Mouse (Mus musculus) kidney, embryonic 14.5 days (tissue): ENCODE measurements around the gene Amn1. TPM values are rescaled to one million over a fixed set of nuclear protein-coding genes. Genes with fewer than 3 reads are reported as not detected.

Experiments
- ATAC-seq: fragments of 200-750 bp; cut with Nextera tagmentation; 2 replicates; pipeline ENCODE4 v1.8.0; 2017; ENCODE audit warnings: moderate number of reproducible peaks, mild to moderate bottlenecking, moderate TSS enrichment, moderate library complexity; ENCODE audit not compliant: low FRiP score, low TSS enrichment
- H3K27ac ChIP-seq: fragments of 300-500 bp; sonication (generic); 2 replicates; pipeline ENCODE4 v1.5.1; 2014; ENCODE audit warnings: low read depth, mild to moderate bottlenecking, low read length, moderate library complexity, mixed read lengths
- H3K27me3 ChIP-seq: fragments of 300-500 bp; sonication (generic); 2 replicates; pipeline ENCODE4 v1.6.1; 2014; ENCODE audit warnings: mild to moderate bottlenecking, low read length; ENCODE audit not compliant: control insufficient read depth, insufficient read depth
- H3K36me3 ChIP-seq: fragments of 300-500 bp; sonication (generic); 2 replicates; pipeline ENCODE4 v1.6.1; 2014; ENCODE audit warnings: low read length, mixed read lengths; ENCODE audit not compliant: control insufficient read depth, insufficient read depth
- H3K4me1 ChIP-seq: fragments of 300-500 bp; sonication (generic); 2 replicates; pipeline ENCODE4 v1.6.1; 2014; ENCODE audit warnings: low read length, mixed read lengths; ENCODE audit not compliant: control insufficient read depth, insufficient read depth
- H3K4me2 ChIP-seq: fragments of 300-500 bp; sonication (generic); replicated peaks from 2 replicates; pipeline ENCODE4 v1.6.1; 2014; ENCODE audit warnings: low read depth, mild to moderate bottlenecking, low read length
- H3K4me3 ChIP-seq: fragments of 300-500 bp; sonication (generic); 2 replicates; pipeline ENCODE4 v1.5.1; 2014; ENCODE audit warnings: mild to moderate bottlenecking, low read length
- H3K9ac ChIP-seq: fragments of 300-500 bp; sonication (generic); 2 replicates; pipeline ENCODE4 v1.6.1; 2014; ENCODE audit warnings: low read depth, mild to moderate bottlenecking, low read length, moderate library complexity
- H3K9me3 ChIP-seq: fragments of 300-500 bp; sonication (generic); 2 replicates; pipeline ENCODE4 v1.6.1; 2016; ENCODE audit warnings: low read length; ENCODE audit not compliant: control insufficient read depth
- WGBS: fragments of 180-500 bp; shearing (Covaris S2); extraction: QIAGEN DNeasy Blood & Tissue Kit; methylation state at CpG from one replicate; pipeline ENCODE4 v1.1.7; 2014; 5-methylcytosine and 5-hydroxymethylcytosine counted together
- polyA plus RNA-seq: library from polyadenylated mRNA; unstranded; fragments of >200 nt; fragmentation: Nextera tagmentation; extraction: Ambion mirVana; gene quantifications from 2 replicates; pipeline ENCODE4 v1.2.1, GENCODE M21; 2014

Amn1 gene
- polyA plus RNA-seq, 1 experiment from 2014 or later, result 32.5 TPM

- peak; percentile 95 for ATAC-seq
- Histone ChIP-seq H3K9me3 (0 out of 2 replicates have a peak, but pooled peaks cover 2% of the 10 kb centered on the region), H3K36me3 (peaks cover 11% of the 10 kb centered on the region; the same call in 1 of the 2 replicates), H3K27me3 (no peaks in the 10 kb centered on the region), H3K9ac (peak overlapping the region; percentile 49), H3K4me1 (peaks cover 3% of the 10 kb centered on the region; the same call in 1 of the 2 replicates), H3K4me3 (peak overlapping the region; percentile 54), H3K4me2 (peak overlapping the region; percentile 55), H3K27ac (peak overlapping the region; percentile 15; the same call in 1 of the 2 replicates)
- WGBS, result 5% methylated on average over 36 of the region's 36 CpGs
These were observed 46.9 kb downstream of the Amn1 start for GRCm38 (mm10) chr6:149141393-149142173.

DNA sequence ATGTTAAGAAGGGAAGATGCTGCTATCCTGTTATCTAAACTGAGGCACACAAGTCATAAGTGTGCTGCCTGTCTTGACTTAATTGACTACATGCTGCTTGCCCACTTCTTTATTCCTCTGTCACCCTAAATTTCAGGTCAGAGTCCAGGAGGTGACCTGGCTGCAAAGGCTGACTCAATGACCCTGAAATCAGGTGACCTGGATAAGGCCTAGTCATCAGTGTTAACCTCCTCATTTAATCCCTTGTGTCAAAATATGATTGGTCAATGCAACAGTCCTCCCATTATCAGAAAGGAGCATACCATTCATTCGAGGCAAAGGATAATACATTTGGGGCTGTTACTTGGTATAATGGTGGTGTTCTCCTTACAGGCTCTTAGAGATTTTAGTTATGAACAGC lies 49.0 kb downstream of the Amn1 start, which contains the start of gene Etfbkmt:
TSS of gene Etfbkmt (plus strand) at position 379 of the 400 bp plus-strand sequence.
- 90% methylated on average over 1 of the region's 1 CpGs for WGBS
- Histone ChIP-seq H3K9me3 (no peaks in the 10 kb centered on the region), H3K27me3 (no peaks in the 10 kb centered on the region), H3K27ac (no peak within 1 kb of the TSS), H3K4me1 (peaks cover 4% of the 10 kb centered on the region; the same call in 1 of the 2 replicates), H3K4me2 (no peak within 1 kb of the TSS), H3K9ac (no peak within 1 kb of the TSS), H3K4me3 (no peak within 1 kb of the TSS), H3K36me3 (peaks cover 4% of the 10 kb centered on the region; the same call in 1 of the 2 replicates)
- no peak for ATAC-seq

DNA sequence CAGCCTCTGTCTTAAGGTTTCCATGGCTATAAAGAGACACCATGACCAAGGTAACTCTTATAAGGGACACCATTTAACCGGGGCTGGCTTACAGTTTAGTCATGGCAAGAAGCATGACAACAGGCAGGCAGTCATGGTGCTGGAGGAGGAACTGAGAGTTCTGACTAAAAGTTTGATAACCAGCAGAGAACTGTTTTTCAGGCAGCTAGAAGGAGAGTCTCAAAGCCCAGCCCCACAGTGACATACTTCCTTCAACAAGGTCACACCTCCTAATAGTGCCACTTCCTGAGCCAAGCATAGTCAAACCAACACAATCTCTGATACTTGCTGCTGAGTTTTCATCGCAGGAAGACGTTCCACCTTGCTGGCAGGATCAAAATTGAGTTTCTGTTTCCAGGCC lies 49.5 kb downstream of the Amn1 start:
- H3K27me3 ChIP-seq, result no peaks in the 10 kb centered on the region
- peaks cover 8% of the 10 kb centered on the region; the same call in 1 of the 2 replicates for H3K4me1 ChIP-seq
- no peak overlapping the region for H3K4me3 ChIP-seq
- no peak for ATAC-seq
- no peak overlapping the region for H3K9ac ChIP-seq
- WGBS, result 87% methylated on average over 3 of the region's 3 CpGs
- no peaks in the 10 kb centered on the region for H3K36me3 ChIP-seq
- no peaks in the 10 kb centered on the region for H3K9me3 ChIP-seq
- no peak overlapping the region for H3K4me2 ChIP-seq
- H3K27ac ChIP-seq, result no peak overlapping the region

GRCm38 (mm10) chr6:149137936-149138335 lies 50.6 kb downstream of the Amn1 start:
- Histone ChIP-seq H3K27me3 (no peaks in the 10 kb centered on the region), H3K9me3 (no peaks in the 10 kb centered on the region), H3K4me3 (no peak overlapping the region), H3K4me2 (no peak overlapping the region), H3K36me3 (no peaks in the 10 kb centered on the region), H3K4me1 (peaks cover 13% of the 10 kb centered on the region; the same call in 1 of the 2 replicates), H3K9ac (no peak overlapping the region), H3K27ac (no peak overlapping the region)
- WGBS, result 38% methylated on average over 2 of the region's 2 CpGs
- no peak for ATAC-seq

- H3K36me3 ChIP-seq, result no peaks in the 10 kb centered on the region
- H3K4me3 ChIP-seq, result no peak overlapping the region
- H3K4me1 ChIP-seq, result peaks cover 10% of the 10 kb centered on the region; the same call in 1 of the 2 replicates
- H3K9me3 ChIP-seq, result no peaks in the 10 kb centered on the region
- no peak for ATAC-seq
- H3K27me3 ChIP-seq, result no peaks in the 10 kb centered on the region
- H3K9ac ChIP-seq, result no peak overlapping the region
- H3K27ac ChIP-seq, result no peak overlapping the region
- WGBS, result 80% methylated on average over 6 of the region's 6 CpGs
- H3K4me2 ChIP-seq, result no peak overlapping the region
These were observed 52.9 kb downstream of the Amn1 start for GRCm38 (mm10) chr6:149135631-149136030.

DNA sequence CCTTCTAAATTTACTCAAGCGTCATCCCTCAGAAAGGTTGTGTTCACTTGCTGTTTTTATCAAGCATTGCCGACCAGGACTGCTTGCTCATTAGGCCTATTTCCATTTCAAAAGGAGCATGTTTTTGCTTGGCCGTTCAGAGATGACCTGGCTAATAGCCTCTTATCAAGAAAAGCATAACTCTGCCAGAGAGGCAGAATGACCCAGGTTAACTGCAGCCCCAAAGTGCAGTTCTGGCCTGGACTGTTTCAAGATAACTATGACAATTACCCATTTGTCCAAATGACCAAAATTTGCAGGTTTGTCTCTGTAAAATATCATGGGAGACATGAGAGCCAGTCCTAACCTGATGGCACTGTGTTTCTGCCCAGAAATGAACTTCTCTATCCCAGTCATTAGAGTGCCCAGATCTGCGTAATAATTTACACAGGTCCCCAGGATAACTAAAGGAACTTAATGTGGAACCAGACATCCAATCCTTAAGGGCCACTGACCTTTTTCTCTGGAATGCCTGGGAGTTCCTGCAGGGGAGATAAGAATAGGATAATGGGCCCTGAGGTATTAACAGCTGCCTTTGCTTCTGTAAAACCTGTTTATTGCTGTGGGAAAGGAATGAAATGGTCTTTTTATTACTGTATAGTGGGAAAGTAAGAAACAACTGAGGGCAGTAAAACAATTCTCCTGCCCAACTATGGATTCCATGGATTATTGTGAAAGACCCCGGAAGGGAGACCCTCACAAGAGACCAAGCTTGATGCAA lies 53.9 kb downstream of the Amn1 start:
- H3K27ac ChIP-seq, result peak overlapping the region; percentile 32; the same call in 1 of the 2 replicates
- H3K4me3 ChIP-seq, result no peak overlapping the region
- no peaks in the 10 kb centered on the region for H3K27me3 ChIP-seq
- H3K4me2 ChIP-seq, result no peak overlapping the region
- H3K9me3 ChIP-seq, result no peaks in the 10 kb centered on the region
- H3K36me3 ChIP-seq, result no peaks in the 10 kb centered on the region
- ATAC-seq, result 0 out of 2 replicates have a peak, but pooled peaks have one; percentile 28
- H3K9ac ChIP-seq, result no peak overlapping the region
- 10% methylated on average over 5 of the region's 5 CpGs for WGBS
- peaks cover 10% of the 10 kb centered on the region; the same call in 1 of the 2 replicates for H3K4me1 ChIP-seq

GRCm38 (mm10) chr6:149132311-149133077 lies 56.0 kb downstream of the Amn1 start:
- H3K27me3 ChIP-seq, result no peaks in the 10 kb centered on the region
- H3K9me3 ChIP-seq, result no peaks in the 10 kb centered on the region
- H3K27ac ChIP-seq, result no peak overlapping the region
- H3K4me1 ChIP-seq, result peaks cover 10% of the 10 kb centered on the region; the same call in 1 of the 2 replicates
- H3K9ac ChIP-seq, result no peak overlapping the region
- no peaks in the 10 kb centered on the region for H3K36me3 ChIP-seq
- ATAC-seq, result peak; percentile 82
- no peak overlapping the region for H3K4me3 ChIP-seq
- 32% methylated on average over 5 of the region's 5 CpGs for WGBS
- no peak overlapping the region for H3K4me2 ChIP-seq

GRCm38 (mm10) chr6:149131111-149131510 lies 57.4 kb downstream of the Amn1 start:
- peaks cover 10% of the 10 kb centered on the region; the same call in 1 of the 2 replicates for H3K4me1 ChIP-seq
- no peaks in the 10 kb centered on the region for H3K9me3 ChIP-seq
- H3K27me3 ChIP-seq, result no peaks in the 10 kb centered on the region
- H3K9ac ChIP-seq, result no peak overlapping the region
- no peak overlapping the region for H3K27ac ChIP-seq
- 29% methylated on average over 3 of the region's 3 CpGs for WGBS
- no peak overlapping the region for H3K4me2 ChIP-seq
- H3K4me3 ChIP-seq, result no peak overlapping the region
- H3K36me3 ChIP-seq, result no peaks in the 10 kb centered on the region
- ATAC-seq, result no peak
